Mouse (Mus musculus) liver, embryonic 14.5 days (tissue): ENCODE results near the gene C1qtnf5. TPM values are rescaled to one million over a fixed set of nuclear protein-coding genes. Genes with fewer than 3 reads are reported as not detected.
A peak's percentile ranks its signal among the peaks of the same experiment; 100 is the strongest.

Source experiments
- ATAC-seq: fragments of 200-750 bp; cut with Nextera tagmentation; 2 replicates; pipeline ENCODE4 v1.8.0; 2017; ENCODE audit warnings: moderate number of reproducible peaks, mild to moderate bottlenecking, moderate library complexity; ENCODE audit not compliant: insufficient read depth
- DNase-seq, 3 experiments: peaks; one replicate each; pipeline ENCODE4 v3.0.0-alpha.2; 2012 to 2013; ENCODE audit warnings: low read depth in 3 of 3, low spot score in 3 of 3
- H3K27ac ChIP-seq: fragments of 300-500 bp; sonication (generic); 2 replicates; pipeline ENCODE4 v1.5.1; 2014; ENCODE audit warnings: moderate library complexity, mild to moderate bottlenecking, control low read depth, inconsistent platforms
- H3K27me3 ChIP-seq: fragments of 300-500 bp; sonication (generic); 2 replicates; pipeline ENCODE4 v1.6.1; 2014; ENCODE audit warnings: mild to moderate bottlenecking, low read length, moderate library complexity; ENCODE audit not compliant: control insufficient read depth, insufficient read depth
- H3K36me3 ChIP-seq: fragments of 300-500 bp; sonication (generic); replicated peaks from 2 replicates; pipeline ENCODE4 v1.6.1; 2014; ENCODE audit warnings: low read depth; ENCODE audit not compliant: control insufficient read depth, insufficient read depth
- H3K4me1 ChIP-seq, 2 experiments: fragments of 200-500 bp in 1 of 2; fragments of 300-500 bp in 1 of 2; sonication (generic) in 1 of 2; replicated peaks; 2 replicates each; pipeline ENCODE4 v1.6.1; 2012 to 2014; ENCODE audit warnings: antibody characterized with exemption in 1 of 2, inconsistent platforms in 1 of 2, low read length in 1 of 2; ENCODE audit not compliant: control insufficient read depth in 2 of 2, insufficient read depth in 2 of 2
- H3K4me2 ChIP-seq: fragments of 300-500 bp; sonication (generic); 2 replicates; pipeline ENCODE4 v1.6.1; 2014; ENCODE audit warnings: low read depth, mild to moderate bottlenecking, control low read depth, moderate library complexity
- H3K4me3 ChIP-seq, 2 experiments: fragments of 200-500 bp in 1 of 2; fragments of 300-500 bp in 1 of 2; sonication (generic) in 1 of 2; 2 replicates each; pipeline ENCODE4 v1.5.1; 2012 to 2014; ENCODE audit warnings: low read depth in 2 of 2, low read length in 2 of 2, mild to moderate bottlenecking in 2 of 2, control low read depth in 1 of 2, inconsistent platforms in 1 of 2, moderate library complexity in 1 of 2; ENCODE audit not compliant: insufficient read depth in 1 of 2
- H3K9ac ChIP-seq: fragments of 300-500 bp; sonication (generic); replicated peaks from 2 replicates; pipeline ENCODE4 v1.6.1; 2014; ENCODE audit warnings: mild to moderate bottlenecking, control low read depth, moderate library complexity
- H3K9me3 ChIP-seq: fragments of 300-500 bp; sonication (generic); 2 replicates; pipeline ENCODE4 v1.6.1; 2016; ENCODE audit warnings: low read length, mixed read lengths; ENCODE audit not compliant: control insufficient read depth
- CTCF ChIP-seq: IDR thresholded peaks from 2 replicates; pipeline ENCODE4 v1.5.1; 2016; ENCODE audit warnings: antibody characterized with exemption, low read depth, control low read depth
- EP300 ChIP-seq: IDR thresholded peaks from 2 replicates; pipeline ENCODE4 v1.6.1; 2016; ENCODE audit warnings: antibody characterized with exemption, low read depth
- WGBS: fragments of 180-500 bp; shearing (Covaris S2); extraction: QIAGEN DNeasy Blood & Tissue Kit; methylation state at CpG from one replicate; pipeline ENCODE4 v1.1.7; 2014; ENCODE audit not compliant: insufficient replicate concordance; 5-methylcytosine and 5-hydroxymethylcytosine counted together
- polyA plus RNA-seq, 2 experiments: library from polyadenylated mRNA; depleted of rRNA in 1 of 2; stranded (reverse) in 1 of 2; unstranded in 1 of 2; fragments of >200 nt; fragmentation: Nextera tagmentation in 1 of 2; extraction: Ambion mirVana in 1 of 2; gene quantifications; 2 replicates each; pipeline versions ENCODE4 v1.2.1 to v1.2.3; 2012 to 2014

Gene C1qtnf5
- polyA plus RNA-seq, 2 experiments, result 0.27 to 0.30 TPM

GRCm38 (mm10) chr9:44124317-44124716 lies 17.3 kb downstream of the C1qtnf5 start:
- Histone ChIP-seq H3K9me3 (no peaks in the 10 kb centered on the region), H3K4me2 (no peak overlapping the region), H3K27me3 (peaks cover 4% of the 10 kb centered on the region; the same call in 1 of the 2 replicates), H3K27ac (no peak overlapping the region), H3K4me1 (0 out of 4 replicates have a peak, but pooled peaks cover 0 to 3% of the 10 kb centered on the region in 2 experiments), H3K9ac (no peak overlapping the region), H3K36me3 (no peaks in the 10 kb centered on the region), H3K4me3 (no peak overlapping the region)
- 52% methylated on average over 6 of the region's 6 CpGs for WGBS
- DNase-seq, result no peak
- no peak for ATAC-seq
- TF ChIP-seq CTCF (peak; percentile 72), EP300 (no peak)

DNA sequence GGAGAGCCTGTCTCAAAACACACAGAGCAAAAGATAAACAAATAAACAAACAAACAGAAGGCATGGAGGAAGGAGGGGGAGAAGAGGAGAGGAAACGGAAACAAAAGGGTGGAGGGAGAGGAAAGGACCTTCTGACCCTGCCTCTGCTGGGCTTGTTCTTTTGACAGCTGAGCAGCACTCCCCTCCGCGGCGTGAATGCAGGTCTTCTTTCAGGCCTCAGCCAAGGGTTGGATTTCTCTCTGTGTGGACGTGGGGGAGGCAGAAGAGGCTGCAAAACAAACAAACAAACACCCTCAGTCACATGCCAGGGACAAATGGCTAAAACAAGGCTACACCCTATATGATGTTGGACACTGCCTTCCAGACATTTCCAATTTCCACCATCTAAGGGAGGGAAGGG lies 18.0 kb downstream of the C1qtnf5 start:
- TF ChIP-seq EP300, result no peak
- no peak for TF ChIP-seq CTCF
- Histone ChIP-seq H3K36me3 (no peaks in the 10 kb centered on the region), H3K4me3 (no peak overlapping the region), H3K4me1 (peaks cover 0 to 6% of the 10 kb centered on the region in 2 experiments; a peak in 1 of 4 replicates), H3K27ac (no peak overlapping the region), H3K27me3 (peaks cover 11% of the 10 kb centered on the region), H3K4me2 (no peak overlapping the region), H3K9me3 (no peaks in the 10 kb centered on the region), H3K9ac (no peak overlapping the region)
- DNase-seq (no peak), ATAC-seq (no peak)
- WGBS, result 60% methylated on average over 5 of the region's 5 CpGs

- Histone ChIP-seq H3K9me3 (no peaks in the 10 kb centered on the region), H3K27me3 (peaks cover 18% of the 10 kb centered on the region), H3K4me2 (peak overlapping the region; percentile 44), H3K9ac (no peak overlapping the region; the same call in 1 of the 2 replicates), H3K4me1 (peaks cover 0 to 8% of the 10 kb centered on the region in 2 experiments; a peak in 1 of 4 replicates), H3K36me3 (no peaks in the 10 kb centered on the region), H3K4me3 (0 out of 4 replicates have a peak overlapping the region, but pooled peaks of 1 of the 2 experiments have one; percentile 12), H3K27ac (no peak overlapping the region)
- peak; percentile 56 to 72 (median 60) for DNase-seq
- 29% methylated on average over 18 of the region's 18 CpGs for WGBS
- TF ChIP-seq CTCF (peak; percentile 88), EP300 (no peak)
- no peak for ATAC-seq
These were observed 18.7 kb downstream of the C1qtnf5 start for GRCm38 (mm10) chr9:44125546-44126428.

DNA sequence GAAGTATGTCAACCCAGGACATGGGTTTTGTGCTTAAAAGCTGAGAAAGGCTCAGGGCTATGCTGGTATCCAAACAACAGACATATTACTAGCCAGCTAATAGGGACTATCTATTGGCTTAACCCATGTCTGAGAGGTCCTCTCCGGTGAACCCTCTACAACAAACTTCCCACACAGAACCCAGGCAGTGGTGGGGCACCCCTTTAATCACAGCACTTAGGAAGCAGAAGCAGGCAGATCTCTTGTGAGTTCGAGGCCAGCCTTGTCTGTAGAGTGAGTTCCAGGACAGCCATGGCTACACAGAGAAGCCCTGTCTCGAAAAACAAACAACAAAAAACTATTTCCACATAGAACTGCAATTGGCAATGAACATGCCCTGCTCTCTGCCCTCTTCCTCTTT lies 19.7 kb downstream of the C1qtnf5 start:
- Histone ChIP-seq H3K4me3 (no peak overlapping the region), H3K27ac (no peak overlapping the region), H3K9ac (no peak overlapping the region), H3K4me1 (peaks cover 0 to 8% of the 10 kb centered on the region in 2 experiments; a peak in 1 of 4 replicates), H3K9me3 (no peaks in the 10 kb centered on the region), H3K36me3 (no peaks in the 10 kb centered on the region), H3K27me3 (peaks cover 28% of the 10 kb centered on the region), H3K4me2 (no peak overlapping the region)
- ATAC-seq (no peak), DNase-seq (no peak)
- TF ChIP-seq EP300, result no peak
- 66% methylated on average over 3 of the region's 3 CpGs for WGBS

DNA sequence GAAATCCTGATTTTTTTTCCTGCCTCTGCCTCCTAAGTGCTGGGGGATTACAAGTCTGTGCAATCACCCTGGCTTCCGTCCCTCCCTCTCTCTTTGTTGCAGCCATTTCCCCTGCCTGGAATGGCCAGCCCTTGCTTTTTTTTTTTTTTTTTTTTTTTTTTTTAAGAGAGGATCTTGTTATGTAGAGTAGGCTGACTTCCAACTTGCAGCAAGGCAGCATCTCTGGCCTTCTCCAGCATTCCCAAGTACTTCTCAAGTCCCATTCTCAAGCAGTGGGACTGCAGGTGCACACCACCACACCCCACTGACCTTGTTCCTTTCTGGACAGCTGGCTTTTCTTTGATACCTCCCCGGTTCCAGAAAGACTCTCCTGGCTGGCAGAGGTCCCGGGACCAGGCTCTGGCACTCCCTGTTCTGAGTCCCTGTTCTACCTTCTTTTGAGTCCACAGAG lies 20.3 kb downstream of the C1qtnf5 start:
- Histone ChIP-seq H3K36me3 (no peaks in the 10 kb centered on the region), H3K27me3 (peaks cover 34% of the 10 kb centered on the region), H3K9me3 (no peaks in the 10 kb centered on the region), H3K4me1 (peaks cover 0 to 8% of the 10 kb centered on the region in 2 experiments; a peak in 1 of 4 replicates), H3K9ac (no peak overlapping the region), H3K4me3 (no peak overlapping the region), H3K27ac (no peak overlapping the region), H3K4me2 (no peak overlapping the region)
- no peak for TF ChIP-seq CTCF
- TF ChIP-seq EP300, result no peak
- 68% methylated on average over 3 of the region's 3 CpGs for WGBS
- DNase-seq (no peak), ATAC-seq (no peak)
